Mouse (Mus musculus) frontal cortex, postnatal 25 days (tissue): ENCODE data around the gene Wbp1l.
"Not testable (repeated sequence)": the region's sequence is repeated elsewhere in the genome, so short reads cannot be mapped to it uniquely, and the experiment has no call there.

ENCODE experiments used
- DNase-seq, 2 experiments: peaks; one replicate each; pipeline ENCODE4 v3.0.0; 2022; ENCODE audit warnings: low spot score in 2 of 2

Wbp1l gene

GRCm38 (mm10) chr19:46598720-46599252, at the start of gene Wbp1l:
Wbp1l (plus strand) TSS chr19:46599084.
- DNase-seq = peak; percentile 88 to 91

- no peak for DNase-seq
These were observed 48.5 kb upstream of the Wbp1l start for GRCm38 (mm10) chr19:46550385-46550784.

DNA sequence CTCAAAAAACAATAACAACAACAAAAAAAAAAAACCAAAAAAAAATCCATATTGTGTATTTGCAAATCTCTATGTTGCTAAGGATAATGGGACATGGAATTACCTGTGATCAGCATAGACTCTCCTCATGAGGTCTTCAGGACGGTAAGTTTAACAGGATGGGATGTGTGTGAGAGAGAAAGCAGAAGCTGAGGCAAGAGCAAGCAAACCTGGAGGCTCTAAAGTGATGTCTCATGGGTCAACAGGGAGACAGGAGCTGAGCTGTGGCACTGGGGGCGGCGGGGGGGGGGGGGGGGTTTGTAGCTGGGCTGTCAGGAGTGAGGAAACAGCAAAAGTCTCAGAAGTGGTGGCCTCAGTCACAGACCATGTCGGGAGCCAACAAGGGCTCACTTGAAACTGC, 46.4 kb upstream of the Wbp1l start:
- DNase-seq = no peak

GRCm38 (mm10) chr19:46553541-46553955, 45.3 kb upstream of the Wbp1l start:
- no peak for DNase-seq

GRCm38 (mm10) chr19:46558009-46558408, 40.9 kb upstream of the Wbp1l start:
- DNase-seq = no peak

GRCm38 (mm10) chr19:46558631-46559030, 40.3 kb upstream of the Wbp1l start:
- no peak for DNase-seq

DNA sequence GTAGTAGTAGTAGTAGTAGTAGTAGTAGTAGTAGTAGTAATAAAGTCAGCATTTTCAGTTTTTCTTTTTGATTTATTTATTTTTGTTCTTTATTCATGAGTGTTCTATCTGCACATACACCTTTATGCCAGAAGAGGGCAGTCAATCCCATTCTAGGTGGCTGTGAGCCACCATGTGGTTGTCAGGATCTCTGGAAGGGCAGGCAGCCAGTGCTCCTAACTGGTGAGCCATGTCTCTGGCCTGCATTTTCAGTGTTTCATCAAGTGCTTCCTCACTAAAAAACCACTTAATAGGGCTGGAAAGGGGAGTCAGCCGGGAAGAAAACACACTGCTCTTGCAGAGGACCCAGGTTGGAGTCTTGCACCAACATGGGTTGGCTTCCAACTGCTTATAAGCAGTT, 36.8 kb upstream of the Wbp1l start:
- DNase-seq = peak in 1 of 2 experiments; percentile 20

DNA sequence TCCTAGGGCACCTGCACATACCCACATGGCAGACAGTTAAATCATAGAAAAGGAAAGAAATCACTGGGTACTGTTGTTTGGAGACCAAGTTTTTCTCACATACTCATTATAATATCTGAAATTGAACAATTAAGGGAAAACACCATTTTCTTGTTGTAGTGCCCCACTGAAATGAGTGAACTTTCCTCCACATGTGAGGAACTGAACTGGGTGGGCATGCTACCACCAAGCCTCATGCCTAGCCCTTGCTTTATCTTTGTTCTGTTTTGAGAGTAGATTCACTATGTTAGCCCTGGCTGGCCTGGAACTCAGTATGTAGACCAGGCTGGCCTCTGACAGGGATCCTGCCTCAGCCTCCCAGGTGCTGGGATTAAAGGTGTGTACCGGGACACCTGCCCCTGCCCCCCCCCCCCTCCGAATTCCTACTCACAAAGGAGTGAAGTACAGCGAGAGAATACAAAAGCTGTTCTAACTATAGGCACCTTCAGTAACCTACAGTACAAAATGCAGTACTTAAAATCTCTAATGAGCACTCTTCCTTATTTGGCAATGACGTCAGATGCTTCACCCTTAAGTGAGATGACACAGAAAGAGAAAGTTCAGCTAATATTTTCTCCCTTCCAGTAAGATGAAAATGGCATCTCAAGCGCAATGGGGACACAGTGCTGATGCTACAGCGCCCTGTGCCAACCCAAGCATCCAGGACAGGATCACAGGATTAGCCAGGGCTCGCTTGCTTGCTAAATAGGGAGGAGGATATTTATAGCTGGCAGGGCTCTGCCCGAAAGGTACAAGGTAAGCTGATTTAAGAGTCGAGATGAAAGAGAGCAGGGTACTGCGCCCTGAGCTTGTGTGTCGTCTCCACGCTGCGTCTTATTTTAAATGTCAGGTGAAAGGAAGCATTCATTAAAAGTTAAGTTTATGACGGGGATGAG, 36.0 kb upstream of the Wbp1l start:
- DNase-seq = no peak

DNA sequence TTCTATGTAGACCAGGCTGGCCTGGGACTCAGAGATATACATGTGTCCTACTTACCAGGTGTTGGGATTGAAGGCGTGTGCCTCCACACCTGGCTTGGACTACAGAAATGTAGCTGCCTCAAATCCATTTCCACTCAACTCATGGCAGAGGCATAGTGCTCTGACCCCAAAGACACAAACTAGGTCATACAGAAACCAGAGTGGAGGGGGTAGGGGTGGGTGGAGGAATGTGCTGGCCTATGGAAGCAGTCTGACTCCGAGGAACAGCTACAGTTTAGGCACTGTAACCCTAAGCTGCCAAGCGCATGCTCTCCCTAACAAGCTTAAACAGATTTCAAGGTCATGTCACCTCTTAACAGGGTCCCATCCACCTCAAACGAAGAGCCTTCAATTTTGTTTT, 35.3 kb upstream of the Wbp1l start:
- no peak for DNase-seq

- DNase-seq = no peak
These were observed 34.8 kb upstream of the Wbp1l start for GRCm38 (mm10) chr19:46564043-46564462.

- not testable (repeated sequence) for DNase-seq
These were observed 27.5 kb upstream of the Wbp1l start for GRCm38 (mm10) chr19:46571211-46571877.

GRCm38 (mm10) chr19:46571878-46572244, 27.0 kb upstream of the Wbp1l start:
- DNase-seq = no peak

DNA sequence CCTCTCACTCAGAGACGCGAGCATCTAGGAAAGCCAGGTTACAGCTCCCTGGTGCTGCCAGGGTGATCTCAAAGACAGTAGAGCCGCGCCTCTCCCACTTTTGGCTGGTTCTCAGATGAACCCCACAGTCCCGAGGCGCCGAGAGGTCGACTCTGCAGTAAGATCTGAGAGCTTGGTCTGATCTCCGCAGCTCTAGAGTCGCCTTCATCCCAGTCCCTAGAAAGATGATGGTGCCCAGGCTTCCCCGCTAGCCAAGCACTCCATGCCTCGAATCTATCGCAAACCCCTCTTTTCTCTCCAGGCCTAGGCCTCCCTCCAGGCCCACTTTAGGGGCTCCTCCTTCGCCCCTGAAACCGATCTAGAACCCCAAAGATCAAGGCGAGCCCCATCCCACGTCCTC, 26.3 kb upstream of the Wbp1l start:
- peak in 1 of 2 experiments; percentile 25 for DNase-seq

DNA sequence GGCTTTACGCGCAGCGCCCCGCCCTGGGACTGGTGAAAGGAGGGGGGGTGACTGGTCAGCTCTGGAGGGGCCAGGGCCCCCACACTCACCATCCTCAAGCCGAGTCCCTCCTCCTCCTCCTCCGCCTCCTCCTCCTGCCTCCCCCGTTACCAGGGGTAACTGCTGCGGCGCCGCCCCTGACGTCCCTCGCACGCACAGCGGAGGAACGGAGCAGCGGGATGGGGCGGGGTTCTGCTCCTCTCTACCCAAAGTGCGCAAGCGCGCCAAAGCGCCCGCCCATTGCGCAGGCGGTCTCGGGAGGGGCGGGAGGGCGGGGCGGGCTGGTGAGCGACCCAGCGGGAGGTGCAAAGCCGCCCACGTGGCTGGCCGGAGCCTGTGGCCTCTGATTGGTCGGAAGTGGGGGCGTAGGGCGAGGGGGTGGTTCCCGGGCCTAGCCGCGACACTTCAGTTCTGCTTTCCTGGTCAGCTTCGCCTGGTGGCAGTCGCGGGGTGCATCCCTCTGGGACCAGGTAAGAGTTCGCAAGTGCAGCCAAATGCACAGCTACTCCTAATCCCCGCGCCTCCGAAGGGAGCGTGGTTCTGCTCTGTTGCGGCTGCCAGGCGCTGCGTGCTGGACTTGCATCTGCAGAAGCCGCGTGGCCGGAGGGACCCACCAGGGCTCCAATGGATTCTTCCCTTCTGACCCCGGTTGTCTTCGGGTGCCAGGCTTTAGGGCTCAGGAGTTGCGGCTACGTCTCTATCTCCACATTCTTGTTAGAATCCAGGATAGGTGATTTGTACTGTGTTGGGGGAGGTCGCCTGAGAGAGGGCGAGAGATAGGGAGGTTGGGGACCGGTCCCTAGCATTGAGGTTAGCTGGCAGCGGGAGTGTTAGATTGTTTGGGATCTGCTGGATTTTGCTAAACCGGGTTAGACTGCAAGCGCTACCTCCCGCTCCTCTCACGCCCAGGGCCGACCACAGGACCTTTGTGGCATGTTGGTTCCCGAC, 25.6 kb upstream of the Wbp1l start, which contains the start of the genes Arl3 and Sfxn2:
Gene Arl3, minus strand, starts transcription at position 248 of the 987 bp plus-strand sequence.
Gene Sfxn2, plus strand, starts transcription at position 415 of the 987 bp plus-strand sequence.
- peak; percentile 85 for DNase-seq

- no peak for DNase-seq
These were observed 24.9 kb upstream of the Wbp1l start for GRCm38 (mm10) chr19:46573990-46574389.

- DNase-seq = no peak
These were observed 23.7 kb upstream of the Wbp1l start for GRCm38 (mm10) chr19:46575196-46575595.

- peak; percentile 84 to 85 for DNase-seq
These were observed 10.9 kb upstream of the Wbp1l start for GRCm38 (mm10) chr19:46587823-46588508.

DNA sequence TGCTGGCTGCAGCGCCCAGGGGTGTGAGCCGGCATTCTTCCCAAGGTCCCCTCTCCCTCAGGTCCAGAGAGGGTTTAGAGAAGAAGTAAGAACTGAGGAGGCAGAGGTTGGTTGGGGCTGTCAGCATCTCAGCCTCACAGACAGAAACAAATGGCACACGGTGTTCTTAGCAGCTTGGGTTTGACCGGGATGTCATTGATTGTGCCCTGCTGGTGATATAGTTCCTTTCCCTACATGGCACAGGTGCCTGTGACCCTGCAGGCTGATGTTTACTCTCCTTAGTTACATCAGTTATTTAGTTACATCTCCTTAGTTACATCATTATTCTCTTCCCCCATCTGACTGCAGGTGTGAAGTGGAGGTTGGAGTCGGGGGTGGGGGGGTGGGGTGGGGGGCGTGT, 7.3 kb upstream of the Wbp1l start:
- DNase-seq = no peak

GRCm38 (mm10) chr19:46592751-46593439, 6.0 kb upstream of the Wbp1l start:
- no peak for DNase-seq

DNA sequence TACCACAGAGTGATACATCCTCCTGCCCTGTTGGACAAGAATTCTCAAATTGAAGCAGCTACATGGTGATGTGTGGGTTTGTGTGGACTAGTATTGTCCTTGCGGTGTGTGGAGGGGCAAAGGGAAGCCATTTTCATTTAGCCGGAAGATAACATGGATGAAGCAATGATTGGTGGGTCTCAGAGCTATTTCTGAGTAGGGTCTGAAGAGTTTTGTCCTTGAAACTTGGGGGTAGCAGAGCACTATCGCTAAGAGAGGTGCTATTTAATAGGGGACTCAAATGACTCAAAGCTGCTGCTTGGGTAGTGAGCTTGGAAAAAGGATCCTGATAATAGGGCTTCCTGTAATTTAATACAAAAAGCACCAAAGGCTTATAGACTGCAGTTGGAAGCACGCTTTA, 697 bp upstream of the Wbp1l start:
- no peak for DNase-seq
